Mouse (Mus musculus) E14TG2a.4 (cell line): Measurements from ENCODE around the gene Pim2.

Source experiments
- CTCF ChIP-seq: conservative IDR thresholded peaks from 2 replicates; pipeline ENCODE4 v1.5.1; 2014; ENCODE audit warnings: low read length
- NANOG ChIP-seq: IDR thresholded peaks from 2 replicates; pipeline ENCODE4 v1.6.1; 2014; ENCODE audit warnings: borderline replicate concordance, low read length, mixed read lengths

DNA sequence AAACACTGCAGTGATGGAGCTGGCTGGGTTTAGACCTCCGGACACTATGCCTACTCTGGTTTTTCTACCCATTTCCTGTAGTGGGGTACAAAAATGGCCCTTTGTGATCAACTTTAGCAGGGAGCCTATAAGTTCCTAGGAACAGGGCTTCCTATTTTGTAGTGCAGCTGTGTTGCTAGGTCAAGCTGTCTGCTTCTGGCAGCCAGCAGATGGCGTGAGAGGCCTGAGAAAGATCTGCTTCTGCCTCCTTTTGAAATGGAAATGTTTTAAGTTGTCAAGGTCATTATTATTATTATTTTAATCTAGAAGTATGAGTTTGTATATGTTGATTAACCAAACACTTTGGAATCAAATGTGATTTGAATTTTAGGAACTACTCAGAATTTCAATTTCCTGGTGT, 23.5 kb upstream of the Pim2 start:
- TF ChIP-seq CTCF (peak; percentile 36), NANOG (no peak)
